Mouse (Mus musculus): ENCODE results near the gene Gk5.
"Not testable (repeated sequence)": the region's sequence is repeated elsewhere in the genome, so short reads cannot be mapped to it uniquely, and the experiment has no call there.

Gene Gk5

DNA sequence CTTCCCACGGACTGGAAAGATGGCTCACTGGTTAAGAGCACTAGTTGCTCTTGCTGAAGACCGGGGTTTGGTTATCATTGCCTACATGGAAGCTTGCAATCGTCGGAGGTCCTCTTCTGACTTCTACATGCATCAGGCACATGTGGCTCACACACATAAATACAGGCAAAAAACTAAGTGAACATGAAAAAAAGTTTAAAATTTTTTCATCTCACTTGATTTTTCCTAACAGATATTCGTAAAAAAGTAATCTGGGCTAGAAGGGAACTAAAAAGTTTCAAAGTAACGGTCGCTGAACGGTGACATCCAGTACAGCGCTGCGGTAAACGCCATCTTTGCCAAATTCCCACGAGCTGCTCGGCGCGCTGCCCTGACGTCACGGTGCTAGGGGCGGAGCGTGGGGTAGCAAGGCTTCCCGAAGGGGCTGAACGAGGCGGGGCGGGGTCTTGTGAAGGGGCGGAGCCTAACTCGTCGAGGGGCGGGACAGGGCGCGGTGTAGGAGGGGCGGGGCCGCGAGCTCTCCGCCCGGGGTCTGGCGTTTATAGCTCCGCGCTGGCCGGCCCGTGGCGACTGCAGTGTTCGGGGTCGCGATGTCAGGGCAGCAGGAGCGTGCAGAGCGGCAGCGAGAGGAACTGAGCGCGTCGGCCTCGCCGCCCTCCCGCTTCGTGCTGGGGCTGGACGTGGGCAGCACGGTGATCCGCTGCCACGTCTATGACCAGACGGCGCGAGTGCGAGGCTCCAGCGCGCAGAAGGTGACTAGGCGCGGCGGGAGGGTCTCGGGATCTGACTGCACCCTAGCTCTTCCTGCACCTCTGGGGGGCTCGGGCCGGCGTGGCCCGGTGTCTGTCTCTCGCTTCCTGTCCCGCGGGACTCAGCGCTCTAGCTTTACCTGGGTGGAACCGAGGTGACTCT is at the start of gene Gk5:
Gene Gk5, plus strand, starts transcription at position 502 of the 912 bp plus-strand sequence.
- DNase-seq (ENCODE audit: low read depth in 2 of 2, low spot score in 2 of 2), result peak; percentile 96 to 99

- no peak for DNase-seq (ENCODE audit: low read depth in 2 of 2, low spot score in 2 of 2)
Measured at GRCm38 (mm10) chr9:96078752-96079315, 40.3 kb upstream of the Gk5 start.

DNA sequence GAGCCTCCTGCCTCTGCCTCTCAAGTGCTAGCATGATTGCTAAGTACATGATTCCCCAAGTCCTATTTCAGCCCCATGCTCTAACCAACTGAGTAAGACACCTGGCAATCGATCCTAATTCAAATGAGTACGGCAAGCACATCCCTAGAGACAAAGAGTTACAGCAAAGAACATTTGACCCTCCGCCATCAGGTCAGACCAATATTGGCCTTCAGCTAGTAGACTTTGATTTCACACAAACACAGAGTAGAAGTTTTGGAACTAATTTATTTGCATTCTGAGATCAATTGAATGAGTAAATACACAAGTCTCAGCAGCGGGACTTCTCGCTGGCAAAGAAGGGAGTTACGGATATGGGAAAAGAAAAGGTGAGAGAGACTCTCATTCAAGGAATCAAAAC is 33.9 kb upstream of the Gk5 start:
- DNase-seq (ENCODE audit: low read depth in 2 of 2, low spot score in 2 of 2), result no peak

DNA sequence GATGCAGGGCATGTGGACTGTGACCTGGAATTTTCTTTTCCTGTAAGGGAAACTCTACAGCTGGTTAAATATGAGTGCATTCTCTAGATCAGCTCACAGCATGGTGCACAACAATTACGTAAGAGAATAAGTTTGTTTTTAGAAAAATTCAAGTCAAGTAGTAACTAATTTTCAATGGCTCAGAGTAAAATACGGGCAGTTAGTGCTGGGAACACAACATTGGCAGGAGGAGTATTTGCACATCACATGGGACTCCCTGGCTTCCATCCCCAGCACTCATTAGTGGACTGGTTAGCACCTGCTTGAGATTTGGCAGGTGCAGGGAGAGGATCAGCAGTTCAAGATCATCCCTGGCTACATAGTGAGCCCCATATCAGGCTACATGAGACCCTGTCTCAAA is 31.5 kb upstream of the Gk5 start:
- no peak for DNase-seq (ENCODE audit: low read depth in 2 of 2, low spot score in 2 of 2)

DNA sequence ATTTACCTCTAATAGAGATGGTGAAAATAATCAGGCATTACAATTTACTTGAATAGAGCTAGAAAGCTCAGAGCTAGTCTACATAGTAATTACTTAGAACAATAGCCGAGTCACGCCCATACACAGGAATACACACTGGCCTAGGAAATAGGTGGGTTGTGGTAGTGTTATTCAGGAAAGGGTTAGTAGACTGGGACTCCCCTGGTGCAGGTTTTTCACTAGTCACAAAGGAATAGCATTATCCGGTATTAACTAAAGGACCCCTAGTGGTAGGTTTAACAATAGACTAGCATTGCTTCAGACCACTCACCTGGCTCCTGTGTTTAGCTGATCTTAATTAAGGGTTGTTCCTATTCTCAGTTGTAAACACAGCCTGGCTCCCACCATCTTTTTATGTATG is 30.7 kb upstream of the Gk5 start:
- DNase-seq (ENCODE audit: low read depth in 2 of 2, low spot score in 2 of 2), result not testable (repeated sequence)

GRCm38 (mm10) chr9:96092637-96093036 is 26.5 kb upstream of the Gk5 start:
- not testable (repeated sequence) for DNase-seq (ENCODE audit: low read depth in 2 of 2, low spot score in 2 of 2)

GRCm38 (mm10) chr9:96093221-96093620 is 25.9 kb upstream of the Gk5 start:
- DNase-seq (ENCODE audit: low read depth in 2 of 2, low spot score in 2 of 2), result no peak

DNA sequence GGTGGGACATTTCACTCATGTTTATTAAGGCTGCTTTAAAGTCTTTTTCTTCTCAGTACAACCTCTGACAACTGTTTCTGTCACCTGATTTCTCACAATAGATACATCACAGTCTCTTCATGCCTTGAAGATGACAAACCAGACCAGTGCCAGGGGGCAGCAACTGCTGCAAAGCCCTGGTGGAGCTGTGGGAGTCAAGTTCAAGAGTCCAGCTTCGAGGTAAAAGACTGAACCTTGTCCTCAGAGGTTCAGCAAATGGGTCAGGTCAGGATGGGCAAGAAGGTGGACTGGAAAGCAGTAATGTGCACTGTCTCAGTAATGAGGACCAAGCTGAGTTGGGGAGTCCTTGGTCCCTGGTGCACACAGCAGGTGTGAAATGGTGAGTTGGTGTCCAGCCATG is 24.8 kb upstream of the Gk5 start:
- DNase-seq (ENCODE audit: low read depth in 2 of 2, low spot score in 2 of 2), result no peak

GRCm38 (mm10) chr9:96095192-96095591 is 24.0 kb upstream of the Gk5 start:
- no peak for DNase-seq (ENCODE audit: low read depth in 2 of 2, low spot score in 2 of 2)

GRCm38 (mm10) chr9:96102846-96103245 is 16.3 kb upstream of the Gk5 start:
- no peak for DNase-seq (ENCODE audit: low read depth in 2 of 2, low spot score in 2 of 2)

DNA sequence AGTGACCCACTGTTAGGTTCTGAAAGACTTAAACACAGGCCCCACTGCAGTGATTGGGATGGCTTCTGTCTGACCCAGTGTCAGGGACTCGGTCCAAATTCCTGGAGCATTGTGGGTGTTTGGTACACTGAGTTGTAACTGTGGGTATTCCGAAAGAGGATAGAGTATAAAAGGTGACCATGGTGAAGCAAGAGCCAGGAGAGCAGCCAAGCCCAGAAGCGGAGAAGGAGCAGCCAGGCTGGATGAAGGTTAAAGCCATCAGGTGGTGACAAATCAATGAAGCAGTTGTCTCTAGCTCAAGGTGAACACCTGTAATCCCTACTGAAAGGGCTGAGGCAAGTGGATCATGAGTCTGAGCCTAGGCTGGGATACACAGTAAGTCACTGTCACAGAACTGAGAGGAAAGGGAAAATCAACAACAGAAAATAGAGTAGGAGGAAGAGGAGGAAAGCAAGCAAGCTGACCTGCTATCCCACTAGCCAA is 6.2 kb upstream of the Gk5 start:
- no peak for DNase-seq (ENCODE audit: low read depth in 2 of 2, low spot score in 2 of 2)

DNA sequence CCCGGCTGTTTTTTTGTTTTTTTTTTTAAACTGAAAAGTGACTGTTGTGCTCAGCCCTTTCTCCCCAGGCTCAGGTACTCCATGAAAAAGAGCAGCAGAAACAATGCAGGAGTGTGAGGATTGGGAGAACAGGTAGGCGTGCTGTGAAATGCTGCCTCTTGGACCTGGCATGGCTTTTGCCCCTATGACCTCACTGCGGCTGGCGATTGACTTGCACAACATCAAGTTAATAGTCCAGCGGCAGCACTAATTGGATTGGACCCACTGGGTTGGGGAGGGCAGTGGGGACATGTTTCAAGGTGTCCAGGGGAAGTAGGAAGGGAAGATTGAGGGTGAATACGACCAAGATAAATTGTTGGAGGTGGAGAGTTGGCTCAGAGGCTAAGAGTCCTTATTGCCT is 2.4 kb upstream of the Gk5 start:
- DNase-seq (ENCODE audit: low read depth in 2 of 2, low spot score in 2 of 2), result no peak

DNA sequence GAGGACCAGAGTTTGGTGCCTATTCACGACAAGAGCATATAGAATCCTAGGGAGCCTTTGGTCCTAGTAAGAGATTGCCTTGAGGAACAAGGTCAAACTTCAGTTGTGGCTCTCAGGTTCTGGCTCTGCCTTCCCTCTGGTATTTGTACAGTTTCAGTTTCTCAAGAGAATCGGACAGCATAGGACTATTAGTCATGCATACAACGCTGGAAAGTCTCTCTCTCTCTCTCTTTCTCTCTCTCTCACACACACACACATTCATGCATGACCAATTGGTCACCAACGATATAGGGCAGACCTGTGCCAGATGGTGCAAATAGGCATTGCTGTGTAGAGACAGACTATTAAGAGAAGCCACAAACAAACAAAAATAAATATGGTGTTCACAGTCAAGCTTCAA is 946 bp upstream of the Gk5 start:
- no peak for DNase-seq (ENCODE audit: low read depth in 2 of 2, low spot score in 2 of 2)

GRCm38 (mm10) chr9:96127972-96128371 is 8.8 kb downstream of the Gk5 start:
- no peak for DNase-seq (ENCODE audit: low read depth in 2 of 2, low spot score in 2 of 2)

DNA sequence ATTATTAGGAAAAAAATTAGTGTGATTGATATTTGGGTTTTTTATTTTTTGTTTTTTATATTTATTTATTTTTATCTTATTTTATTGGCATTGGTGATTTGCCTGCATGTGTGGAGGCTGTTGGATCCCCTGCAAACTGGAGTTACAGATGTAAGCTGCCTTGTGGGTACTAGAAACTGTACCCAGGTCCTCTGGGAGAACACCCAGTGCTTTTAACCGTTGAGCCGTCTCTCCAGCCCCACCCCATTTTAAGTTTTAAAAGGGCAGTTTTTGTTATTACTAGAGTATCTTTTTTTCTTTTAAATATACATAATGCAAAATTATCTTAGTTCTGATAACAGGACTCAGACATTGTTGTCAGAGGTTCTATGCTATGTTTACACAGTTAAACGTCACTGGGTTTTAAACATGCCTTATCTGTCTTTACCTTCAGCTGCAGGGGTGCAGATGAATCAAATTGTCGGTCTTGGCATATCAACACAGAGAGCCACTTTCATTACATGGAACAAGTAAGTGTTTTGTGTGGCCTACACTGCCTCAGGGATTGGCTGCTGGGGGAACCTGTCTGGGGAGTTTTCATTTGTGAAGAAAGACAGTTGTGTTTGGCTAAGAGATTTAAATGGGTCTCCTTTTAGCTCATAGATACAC is 13.9 kb downstream of the Gk5 start:
- DNase-seq (ENCODE audit: low read depth in 2 of 2, low spot score in 2 of 2), result no peak

GRCm38 (mm10) chr9:96134470-96134869 is 15.3 kb downstream of the Gk5 start:
- DNase-seq (ENCODE audit: low read depth in 2 of 2, low spot score in 2 of 2), result no peak

GRCm38 (mm10) chr9:96134916-96135315 is 15.8 kb downstream of the Gk5 start:
- DNase-seq (ENCODE audit: low read depth in 2 of 2, low spot score in 2 of 2), result no peak

GRCm38 (mm10) chr9:96135461-96135860 is 16.3 kb downstream of the Gk5 start:
- DNase-seq (ENCODE audit: low read depth in 2 of 2, low spot score in 2 of 2), result no peak

- no peak for DNase-seq (ENCODE audit: low read depth in 2 of 2, low spot score in 2 of 2)
Measured at GRCm38 (mm10) chr9:96138958-96139357, 19.8 kb downstream of the Gk5 start.

GRCm38 (mm10) chr9:96139876-96140275 is 20.7 kb downstream of the Gk5 start:
- no peak for DNase-seq (ENCODE audit: low read depth in 2 of 2, low spot score in 2 of 2)

GRCm38 (mm10) chr9:96140931-96141330 is 21.8 kb downstream of the Gk5 start:
- DNase-seq (ENCODE audit: low read depth in 2 of 2, low spot score in 2 of 2), result no peak

DNA sequence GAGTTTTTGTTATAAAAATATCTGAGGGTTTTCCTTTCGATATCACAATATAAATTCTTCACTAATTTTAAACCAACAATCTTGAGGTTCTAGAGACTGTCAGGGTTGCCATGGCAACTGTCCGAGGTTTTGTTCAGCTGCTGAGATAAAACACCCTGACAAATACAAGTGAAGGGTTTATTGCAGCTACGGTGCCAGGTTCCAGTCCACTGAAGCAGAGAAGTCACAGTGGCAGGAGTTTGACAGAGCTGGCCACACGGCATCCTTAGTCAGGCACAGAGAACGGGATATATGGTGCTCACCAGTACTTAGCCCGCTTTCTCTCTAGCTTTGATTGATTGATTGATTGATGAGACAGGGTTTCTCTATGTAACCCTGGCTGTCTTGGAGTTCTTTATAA is 23.3 kb downstream of the Gk5 start:
- no peak for DNase-seq (ENCODE audit: low read depth in 2 of 2, low spot score in 2 of 2)
